Mouse (Mus musculus) ES-Bruce4 (cell line): Measurements from ENCODE around the gene Mycbpap.

Experiments
- CTCF ChIP-seq: IDR thresholded peaks from one replicate; pipeline ENCODE4 v1.8.1; 2011; ENCODE audit warnings: low read depth, low read length
- EP300 ChIP-seq: IDR thresholded peaks from 2 replicates; pipeline ENCODE4 v1.6.1; 2011; ENCODE audit warnings: low read depth, low read length; ENCODE audit not compliant: insufficient read depth
- POLR2A ChIP-seq: IDR thresholded peaks from one replicate; pipeline ENCODE4 v1.8.1; 2011; ENCODE audit warnings: low read length; ENCODE audit not compliant: insufficient read depth

- TF ChIP-seq POLR2A (no peak), CTCF (no peak), EP300 (no peak)
Measured at GRCm38 (mm10) chr11:94484636-94485035, 36.9 kb downstream of the Mycbpap start.
